Mouse (Mus musculus) CD4-positive, CD25-positive, alpha-beta regulatory T cell, adult 4 months (primary cell): ENCODE data around the gene Rnase12. TPM values are rescaled to one million over a fixed set of nuclear protein-coding genes. Genes with fewer than 3 reads are reported as not detected.
"Not testable (repeated sequence)": the region's sequence is repeated elsewhere in the genome, so short reads cannot be mapped to it uniquely, and the experiment has no call there.

Source experiments
- ATAC-seq: one replicate; pipeline ENCODE4 v1.8.0; 2017
- polyA plus RNA-seq, 2 experiments: library from polyadenylated mRNA; unstranded; fragments of 100-300 nt; shearing (Covaris generic); gene quantifications; one replicate each; pipeline ENCODE4 v1.2.1; 2017

The Rnase12 gene
- polyA plus RNA-seq, 2 experiments from 2014 or later, result not detected

DNA sequence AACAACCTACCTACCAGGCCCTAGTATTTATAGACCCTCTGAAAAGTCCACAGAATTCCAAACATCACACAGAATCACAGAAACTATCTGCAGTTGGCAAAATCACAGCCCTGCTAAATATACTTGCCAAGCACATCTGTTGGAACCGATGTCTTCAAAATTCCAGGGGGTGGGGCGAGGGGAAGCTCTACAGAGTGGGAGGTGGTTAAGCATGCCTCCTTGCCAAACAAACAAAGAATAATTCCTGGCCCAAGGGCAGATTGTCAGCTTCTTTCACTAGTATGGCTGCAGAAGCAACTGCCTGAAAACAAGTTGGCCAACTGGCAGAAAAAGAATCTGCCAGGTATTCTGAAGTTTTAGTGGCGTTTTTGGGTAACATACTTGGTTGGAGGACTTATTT lies 40.2 kb downstream of the Rnase12 start:
- no peak for ATAC-seq

- no peak for ATAC-seq
Observed at GRCm38 (mm10) chr14:51015780-51016179, 41.7 kb downstream of the Rnase12 start.

GRCm38 (mm10) chr14:51014724-51015123 lies 42.7 kb downstream of the Rnase12 start:
- ATAC-seq, result not testable (repeated sequence)

GRCm38 (mm10) chr14:51009572-51009971 lies 47.9 kb downstream of the Rnase12 start:
- no peak for ATAC-seq

DNA sequence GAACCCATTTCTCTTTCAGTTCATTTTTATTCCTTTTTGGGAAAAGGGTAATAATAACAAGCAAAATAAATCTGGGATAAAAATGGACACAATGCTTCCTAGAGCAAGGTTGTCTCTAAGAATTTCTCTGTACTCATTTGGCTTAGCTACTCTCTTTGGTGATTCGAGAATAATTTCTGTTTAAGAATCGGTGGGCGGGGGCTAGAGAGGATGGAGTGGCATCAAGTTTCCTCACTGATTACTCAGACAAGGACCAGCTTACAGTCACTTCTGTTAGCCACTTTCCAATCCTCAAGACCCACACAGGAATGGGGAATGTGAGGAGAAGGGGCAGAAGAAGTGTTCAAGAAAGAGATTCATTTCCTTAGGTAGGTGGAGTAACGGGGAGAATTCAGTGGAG lies 48.7 kb downstream of the Rnase12 start:
- no peak for ATAC-seq

- no peak for ATAC-seq
Observed at GRCm38 (mm10) chr14:51007914-51008713, 49.3 kb downstream of the Rnase12 start.

- no peak for ATAC-seq
Observed at GRCm38 (mm10) chr14:51007152-51007801, 50.2 kb downstream of the Rnase12 start, which contains the start of gene Rnase10. TSS of gene Rnase10 (plus strand) at chr14:51007751.

Other genes with a start within 250 kb of the Rnase12 start
- gene Ccnb1ip1, start 249.9 kb downstream of the Rnase12 start, polyA plus RNA-seq, result not detected
- 100 to 1,000 TPM; 116 to 117 TPM for gene Parp2, start 249.8 kb downstream of the Rnase12 start, polyA plus RNA-seq
- 10 to 100 TPM; 16.1 to 24.3 TPM for gene Tep1, start 187.1 kb downstream of the Rnase12 start, polyA plus RNA-seq
- under 1 TPM in 1 of 2 experiments, not detected in 1; 0.15 TPM for gene Klhl33, start 160.2 kb downstream of the Rnase12 start, polyA plus RNA-seq
- 100 to 1,000 TPM in 1 of 2 experiments, 10 to 100 TPM in 1; 85.3 to 100 TPM for gene Osgep, start 132.8 kb downstream of the Rnase12 start, polyA plus RNA-seq
- 100 to 1,000 TPM in 1 of 2 experiments, 10 to 100 TPM in 1; 74.0 to 103 TPM for gene Apex1, start 132.7 kb downstream of the Rnase12 start, polyA plus RNA-seq
- 1 to 10 TPM; 2.9 to 3.4 TPM for gene Pip4p1, start 126.8 kb downstream of the Rnase12 start, polyA plus RNA-seq
- gene Pnp, start 126.6 kb downstream of the Rnase12 start, polyA plus RNA-seq, result 10 to 100 TPM; 61.1 to 62.9 TPM
- 1 to 10 TPM; 3.4 to 9.3 TPM for gene Gm49342, start 113.1 kb downstream of the Rnase12 start, polyA plus RNA-seq
- 1 to 10 TPM; 1.1 to 1.2 TPM for gene Pnp2, start 101.7 kb downstream of the Rnase12 start, polyA plus RNA-seq
- not detected for gene Rnase10, start 49.9 kb downstream of the Rnase12 start, polyA plus RNA-seq
- gene Rnase9, start 15.8 kb downstream of the Rnase12 start, polyA plus RNA-seq, result not detected
- gene Rnase11, start 7.5 kb downstream of the Rnase12 start, polyA plus RNA-seq, result not detected
- not detected for gene Olfr750, start 16.8 kb upstream of the Rnase12 start, polyA plus RNA-seq
- gene Rnase4, start 33.4 kb upstream of the Rnase12 start, polyA plus RNA-seq, result 10 to 100 TPM in 1 of 2 experiments, 1 to 10 TPM in 1; 9.8 to 16.6 TPM
- 1 to 10 TPM; 4.0 to 5.0 TPM for gene Ang, start 33.5 kb upstream of the Rnase12 start, polyA plus RNA-seq
- not detected for gene Eddm3b, start 56.8 kb upstream of the Rnase12 start, polyA plus RNA-seq
- gene Rnase6, start 66.2 kb upstream of the Rnase12 start, polyA plus RNA-seq, result 1 to 10 TPM; 1.6 to 5.9 TPM
- not detected for gene Rnase1, start 89.1 kb upstream of the Rnase12 start, polyA plus RNA-seq
- not detected for gene Rnase2b, start 104.6 kb upstream of the Rnase12 start, polyA plus RNA-seq
- gene Ang2, start 141.5 kb upstream of the Rnase12 start, polyA plus RNA-seq, result not detected
- gene Ear14, start 145.7 kb upstream of the Rnase12 start, polyA plus RNA-seq, result not detected
- not detected for gene Rnase2a, start 198.5 kb upstream of the Rnase12 start, polyA plus RNA-seq